Mouse (Mus musculus) left cerebral cortex, postnatal 36 days (tissue): ENCODE measurements around the gene Bcl9l. TPM values are rescaled to one million over a fixed set of nuclear protein-coding genes. Genes with fewer than 3 reads are reported as not detected.
"Not testable (repeated sequence)": the region's sequence is repeated elsewhere in the genome, so short reads cannot be mapped to it uniquely, and the experiment has no call there.

Experiments used
- DNase-seq, 2 experiments: peaks; one replicate each; pipeline ENCODE4 v3.0.0; 2021 to 2022; ENCODE audit warnings: low spot score in 2 of 2, mixed read lengths in 1 of 2
- intact Hi-C: fragments of 180-260 bp; cut with DNase I; formaldehyde crosslinking; loops from one replicate; pipeline ENCODE4 v1.15.1; 2025
- total RNA-seq, 2 experiments: library from RNA; stranded (reverse); gene quantifications; 2 replicates each; pipeline ENCODE4 v1.2.3; 2021

The Bcl9l gene
- total RNA-seq = 10 to 100 TPM; 58.1 to 70.0 TPM

DNA sequence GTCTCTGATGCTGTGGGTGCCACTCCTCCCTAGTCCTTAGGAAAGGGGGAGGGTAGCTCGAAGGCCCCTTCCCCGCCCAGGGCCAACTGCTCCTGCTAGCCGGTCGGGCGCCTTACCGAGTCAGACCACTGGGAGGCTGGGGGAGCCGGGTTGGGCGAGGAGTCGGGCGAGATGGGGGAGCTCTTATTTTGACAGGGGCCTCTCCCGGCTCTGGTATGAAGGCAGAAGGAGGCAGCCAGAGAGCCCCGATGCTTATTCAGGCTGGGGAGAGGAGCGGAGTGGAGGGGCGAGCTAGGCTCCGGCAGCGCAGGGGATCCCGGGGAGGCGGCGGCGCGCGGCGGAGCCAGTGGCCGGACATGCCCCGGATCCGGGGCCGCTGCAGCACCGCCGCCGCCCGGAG is at the start of gene Bcl9l:
TSS of gene Bcl9l (plus strand) at position 274 of the 400 bp plus-strand sequence.
- peak; percentile 91 for DNase-seq
- intact Hi-C loops = no loop called here

- no peak for DNase-seq
- intact Hi-C loops = no loop called here
These were observed 46.9 kb upstream of the Bcl9l start for GRCm38 (mm10) chr9:44435747-44436146.

GRCm38 (mm10) chr9:44440961-44441360 is 41.7 kb upstream of the Bcl9l start, which contains the start of gene Foxr1:
Gene Foxr1, minus strand, starts transcription at chr9:44441136.
- intact Hi-C loops = no loop called here
- no peak for DNase-seq

DNA sequence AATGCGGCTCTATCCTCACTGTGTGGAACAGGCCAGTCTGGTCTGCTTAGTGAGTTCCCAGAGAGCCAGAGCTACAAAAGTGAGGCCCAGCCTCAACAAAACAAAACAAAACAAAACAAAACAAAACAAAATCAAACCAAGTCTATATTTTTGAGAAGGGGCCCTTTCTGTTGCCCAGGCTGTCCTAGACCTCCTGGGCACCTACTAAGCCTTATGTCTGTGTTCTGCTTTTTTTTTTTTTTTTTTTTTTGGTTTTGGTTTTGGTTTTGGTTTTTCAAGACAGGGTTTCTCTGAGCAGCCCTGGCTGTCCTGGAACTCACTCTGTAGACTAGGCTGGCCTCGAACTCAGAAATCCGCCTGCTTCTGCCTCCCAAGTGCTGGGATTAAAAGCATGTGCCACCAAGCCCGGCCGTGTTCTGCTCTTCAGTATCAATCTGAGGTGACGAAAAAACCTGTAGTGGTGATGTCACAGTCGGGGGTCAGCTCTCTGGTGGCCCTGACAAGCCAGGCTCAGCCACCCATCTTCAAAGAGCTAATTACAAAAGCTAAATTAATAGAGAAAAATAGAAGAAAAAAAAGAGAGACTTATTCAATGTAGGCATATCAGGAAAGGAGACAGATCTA is 38.1 kb upstream of the Bcl9l start:
- intact Hi-C loops = not testable (repeated sequence)

GRCm38 (mm10) chr9:44450387-44450786 is 32.2 kb upstream of the Bcl9l start:
- DNase-seq = no peak
- intact Hi-C loops = loop anchor here (10.0 kb wide), 1 partner anchor 154 kb away; the partner anchor contains the start of gene Ddx6

More for the DNA sequence above, 38.1 kb upstream of the Bcl9l start:
- DNase-seq = not testable (repeated sequence)

DNA sequence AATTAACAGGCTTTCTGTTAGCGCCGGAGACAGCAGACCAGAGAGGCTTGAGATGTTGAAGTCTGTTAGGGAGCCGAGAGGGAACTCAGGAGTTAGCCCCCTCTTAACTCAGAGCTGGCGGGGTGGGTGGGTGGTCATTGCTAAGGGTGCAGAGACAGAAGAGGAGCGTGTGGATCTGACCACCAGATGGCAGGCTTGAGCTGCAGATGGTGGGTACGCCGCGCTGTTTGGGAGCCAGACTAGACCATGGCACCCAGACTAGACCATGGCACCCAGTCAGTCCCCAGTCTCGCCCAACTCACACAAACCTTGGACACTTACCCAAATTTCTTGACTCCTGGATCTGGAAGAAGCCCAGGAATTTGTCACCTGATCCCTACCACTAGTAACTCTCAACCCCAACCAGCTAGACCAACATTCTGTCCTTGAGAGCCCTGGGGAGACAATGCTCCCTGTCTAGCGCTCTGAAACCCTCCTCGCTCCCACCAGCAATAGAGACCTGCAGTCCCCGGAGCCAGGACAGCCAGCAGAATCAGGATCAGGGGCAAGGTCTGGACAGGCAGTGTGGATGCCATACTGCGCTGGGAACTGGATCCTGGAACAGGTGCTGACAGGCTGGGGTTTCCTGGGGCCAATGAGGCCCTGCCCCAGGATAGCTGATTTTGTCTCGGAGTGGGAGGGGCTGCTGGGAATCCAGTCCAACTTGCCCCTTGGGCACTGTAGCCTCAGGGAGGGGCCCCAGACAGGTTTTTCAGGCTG is 28.3 kb upstream of the Bcl9l start:
- intact Hi-C loops = loop anchor here (1.0 to 10.0 kb wide), 4 partner anchors 25 to 198 kb away; partner anchors contain the start of gene Ddx6
- peak; percentile 80 to 81 for DNase-seq

GRCm38 (mm10) chr9:44454891-44455220 is 27.8 kb upstream of the Bcl9l start, which contains the start of gene Upk2:
Gene Upk2, minus strand, starts transcription at chr9:44454976.
- no peak for DNase-seq
- intact Hi-C loops = loop anchor here (1.0 to 10.0 kb wide), 4 partner anchors 24 to 197 kb away; partner anchors contain the start of gene Ddx6

GRCm38 (mm10) chr9:44457035-44457742 is 25.4 kb upstream of the Bcl9l start:
- DNase-seq = peak; percentile 83 to 86
- intact Hi-C loops = loop anchor here (10.0 kb wide), 1 partner anchor 148 kb away; the partner anchor contains the start of gene Ddx6

GRCm38 (mm10) chr9:44461950-44462349 is 20.7 kb upstream of the Bcl9l start:
- intact Hi-C loops = no loop called here
- DNase-seq = no peak

DNA sequence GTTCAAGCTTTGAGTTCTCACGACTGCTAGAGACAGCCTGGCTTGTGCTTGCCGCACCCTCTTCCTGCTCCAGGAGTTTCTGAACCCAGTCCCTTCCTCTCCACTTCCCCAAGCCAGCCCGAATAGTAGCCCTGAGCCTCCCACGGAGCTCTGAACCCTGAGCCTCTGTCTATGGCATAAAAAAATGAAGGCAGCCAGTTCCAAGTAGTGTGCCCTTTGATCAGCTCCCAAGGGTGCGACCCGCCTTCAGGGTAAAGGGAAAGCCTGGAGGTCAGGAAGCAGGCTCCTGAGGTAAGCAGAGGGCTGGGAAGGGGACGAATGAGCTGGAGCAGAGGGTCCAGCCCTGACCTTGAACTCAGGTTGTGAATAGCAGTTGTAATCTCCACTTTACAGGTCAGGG is 14.4 kb upstream of the Bcl9l start:
- intact Hi-C loops = no loop called here
- DNase-seq = no peak

DNA sequence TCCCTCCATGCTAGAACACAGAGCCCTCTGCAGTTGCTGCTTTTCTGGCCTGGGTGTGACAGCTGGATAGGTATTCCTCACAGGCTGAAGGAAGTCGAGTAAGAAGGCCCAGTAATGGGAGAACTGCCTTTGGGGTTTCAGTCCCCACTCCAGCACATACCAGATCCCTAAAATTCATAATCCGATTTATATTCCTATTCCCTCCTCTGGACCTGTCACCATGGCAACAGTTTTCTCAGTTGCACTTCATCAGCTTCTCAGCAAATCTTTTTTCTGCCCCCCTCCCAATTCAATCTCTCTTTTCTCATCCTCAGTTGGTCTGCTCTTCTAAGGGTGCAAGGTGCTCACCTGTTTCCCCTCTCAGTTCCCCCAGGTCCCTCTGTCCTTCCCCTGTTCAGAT is 13.8 kb upstream of the Bcl9l start:
- DNase-seq = no peak
- intact Hi-C loops = no loop called here

DNA sequence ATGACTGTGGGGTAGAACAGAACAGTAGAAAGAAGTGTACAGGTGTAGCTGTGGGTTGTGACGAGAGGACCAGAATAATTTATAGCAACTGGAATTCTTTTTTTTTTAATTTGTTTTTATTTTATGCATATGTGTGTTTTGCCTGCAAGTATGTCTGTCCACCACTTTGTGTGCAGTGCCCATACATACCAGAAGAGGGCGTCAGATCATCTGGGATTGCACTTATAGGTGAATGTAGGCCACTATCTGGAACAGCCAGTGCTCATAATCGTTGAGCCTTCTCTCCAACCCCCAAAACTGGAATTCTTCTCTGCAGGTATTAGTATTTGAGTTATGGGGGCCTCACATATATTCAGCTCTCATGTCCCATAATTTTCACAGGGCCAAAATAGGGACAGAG is 9.4 kb upstream of the Bcl9l start:
- intact Hi-C loops = no loop called here
- DNase-seq = no peak

GRCm38 (mm10) chr9:44474327-44474726 is 8.3 kb upstream of the Bcl9l start:
- intact Hi-C loops = no loop called here
- no peak for DNase-seq

GRCm38 (mm10) chr9:44475936-44476335 is 6.7 kb upstream of the Bcl9l start:
- intact Hi-C loops = no loop called here
- no peak for DNase-seq

DNA sequence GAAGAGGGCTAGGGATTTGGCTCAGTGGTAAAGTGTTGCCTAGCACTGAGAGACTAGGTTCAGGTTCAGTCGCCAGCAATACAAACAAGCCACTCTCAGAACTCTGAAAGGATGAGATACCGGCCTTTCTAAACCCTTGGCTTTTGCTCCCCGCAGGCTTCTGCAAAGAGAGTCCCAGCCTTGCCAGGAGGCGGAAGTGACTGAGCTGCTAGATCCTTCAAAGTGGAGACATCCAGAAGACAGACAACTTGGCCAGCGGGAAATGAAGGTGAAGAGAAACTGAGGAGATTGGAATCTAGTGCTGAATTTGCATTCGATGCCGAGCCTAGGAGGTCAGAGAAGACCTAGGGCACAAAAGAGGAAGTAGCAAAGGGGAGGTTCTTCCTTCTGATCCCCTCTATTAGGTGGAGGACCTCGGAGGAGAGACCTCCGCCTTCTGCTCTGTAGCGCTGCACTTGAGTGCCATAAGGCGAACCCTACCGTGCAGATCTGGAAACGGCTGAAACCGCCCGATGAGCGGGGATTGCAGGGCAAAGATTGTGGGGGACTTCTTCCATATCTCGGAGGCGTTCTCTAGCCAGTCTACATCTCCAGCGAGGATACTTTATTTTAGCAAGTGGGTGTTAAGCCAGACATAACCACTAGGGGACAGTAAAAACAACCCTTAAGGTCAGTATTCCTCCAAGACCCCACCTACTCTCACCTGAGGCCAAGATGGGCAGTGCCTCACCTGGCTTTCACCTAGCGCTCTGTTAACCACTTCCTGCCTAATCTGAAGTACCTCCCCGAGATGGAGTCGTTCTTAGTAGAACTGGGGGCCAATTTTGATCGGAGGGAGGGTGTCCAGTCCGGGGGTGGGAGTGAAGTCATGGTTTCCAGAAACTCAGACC is 5.0 kb upstream of the Bcl9l start:
- intact Hi-C loops = loop anchor here (2.0 kb wide), 1 partner anchor 21 kb away; no protein-coding TSS in a partner anchor
- no peak for DNase-seq

DNA sequence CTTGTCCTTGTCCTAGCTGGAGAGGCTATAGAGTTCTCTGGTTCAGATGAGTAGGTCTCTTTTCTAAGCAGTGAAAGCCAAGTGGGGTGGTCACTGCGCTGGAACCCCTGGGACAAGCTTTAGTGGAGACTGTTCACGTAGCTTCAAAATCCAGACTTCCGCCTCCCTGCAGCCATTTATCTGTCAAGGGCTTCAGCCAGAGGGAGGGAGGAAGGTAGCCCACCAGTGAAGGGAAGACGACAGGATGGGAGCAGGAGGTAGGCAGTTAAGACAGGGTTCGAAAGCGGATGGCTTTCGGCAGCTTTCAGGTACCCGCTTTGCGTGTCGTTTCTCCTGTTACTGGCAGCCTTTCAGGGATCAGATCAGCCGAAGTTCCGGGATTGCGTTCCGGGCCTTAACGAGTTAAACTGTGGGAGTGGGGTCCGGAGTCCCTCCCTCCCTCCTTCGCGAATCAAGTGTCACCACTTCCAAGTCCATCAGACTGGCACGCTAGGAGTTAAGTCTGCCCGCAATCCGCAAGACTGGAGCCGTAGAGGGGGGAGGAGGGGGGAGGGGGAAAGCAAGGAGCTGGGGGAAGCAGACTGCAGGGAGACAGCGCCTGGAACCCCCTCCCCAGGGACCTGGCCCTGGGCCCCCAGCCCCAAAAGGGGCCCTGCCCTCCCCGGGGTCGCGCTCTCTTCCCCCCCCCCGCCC is 4.2 kb upstream of the Bcl9l start:
- intact Hi-C loops = loop anchor here (2.0 kb wide), 1 partner anchor 20 kb away; no protein-coding TSS in a partner anchor
- peak; percentile 70 to 73 for DNase-seq

GRCm38 (mm10) chr9:44478959-44479605 is 3.5 kb upstream of the Bcl9l start:
- peak; percentile 76 to 80 for DNase-seq
- intact Hi-C loops = loop anchor here (1.0 to 2.0 kb wide), 2 partner anchors 20 to 25 kb away; partner anchors contain the start of gene Upk2
